Mouse (Mus musculus) hindbrain, embryonic 15.5 days (tissue): Measurements from ENCODE around the gene Atp2a1. TPM values are rescaled to one million over a fixed set of nuclear protein-coding genes. Genes with fewer than 3 reads are reported as not detected.
A peak's percentile ranks its signal among the peaks of the same experiment; 100 is the strongest.
"Not testable (repeated sequence)": the region's sequence is repeated elsewhere in the genome, so short reads cannot be mapped to it uniquely, and the experiment has no call there.

ENCODE experiments used
- ATAC-seq: fragments of 200-750 bp; cut with Nextera tagmentation; 2 replicates; pipeline ENCODE4 v1.8.0; 2017; ENCODE audit warnings: low read depth, moderate number of reproducible peaks, moderate TSS enrichment; ENCODE audit not compliant: low FRiP score
- H3K27ac ChIP-seq: fragments of 300-500 bp; sonication (generic); replicated peaks from 2 replicates; pipeline ENCODE4 v1.5.1; 2015; ENCODE audit warnings: mild to moderate bottlenecking, inconsistent platforms
- H3K27me3 ChIP-seq: fragments of 300-500 bp; sonication (generic); 2 replicates; pipeline ENCODE4 v1.6.1; 2015; ENCODE audit warnings: control low read depth, inconsistent platforms
- H3K36me3 ChIP-seq: fragments of 300-500 bp; sonication (generic); 2 replicates; pipeline ENCODE4 v1.6.1; 2015; ENCODE audit warnings: control low read depth, inconsistent platforms
- H3K4me1 ChIP-seq: fragments of 300-500 bp; sonication (generic); replicated peaks from 2 replicates; pipeline ENCODE4 v1.6.1; 2015; ENCODE audit warnings: control low read depth, inconsistent platforms
- H3K4me2 ChIP-seq: fragments of 300-500 bp; sonication (generic); 2 replicates; pipeline ENCODE4 v1.6.1; 2015; ENCODE audit warnings: moderate library complexity, mild to moderate bottlenecking, inconsistent platforms
- H3K4me3 ChIP-seq: fragments of 300-500 bp; sonication (generic); 2 replicates; pipeline ENCODE4 v1.5.1; 2015; ENCODE audit warnings: mild to moderate bottlenecking, inconsistent platforms
- H3K9ac ChIP-seq: fragments of 300-500 bp; sonication (generic); 2 replicates; pipeline ENCODE4 v1.6.1; 2015; ENCODE audit warnings: inconsistent platforms
- H3K9me3 ChIP-seq: fragments of 300-500 bp; sonication (generic); 2 replicates; pipeline ENCODE4 v1.6.1; 2016; ENCODE audit warnings: control low read depth, inconsistent platforms
- WGBS: fragments of 180-500 bp; shearing (Covaris S2); methylation state at CpG from one replicate; pipeline ENCODE4 v1.1.7; 2015; 5-methylcytosine and 5-hydroxymethylcytosine counted together
- polyA plus RNA-seq: library from polyadenylated mRNA; unstranded; fragments of >200 nt; fragmentation: Nextera tagmentation; extraction: Ambion mirVana; gene quantifications from 2 replicates; pipeline ENCODE4 v1.2.1, GENCODE M21; 2015

The Atp2a1 gene
- polyA plus RNA-seq, 1 experiment from 2014 or later: 0.71 TPM

DNA sequence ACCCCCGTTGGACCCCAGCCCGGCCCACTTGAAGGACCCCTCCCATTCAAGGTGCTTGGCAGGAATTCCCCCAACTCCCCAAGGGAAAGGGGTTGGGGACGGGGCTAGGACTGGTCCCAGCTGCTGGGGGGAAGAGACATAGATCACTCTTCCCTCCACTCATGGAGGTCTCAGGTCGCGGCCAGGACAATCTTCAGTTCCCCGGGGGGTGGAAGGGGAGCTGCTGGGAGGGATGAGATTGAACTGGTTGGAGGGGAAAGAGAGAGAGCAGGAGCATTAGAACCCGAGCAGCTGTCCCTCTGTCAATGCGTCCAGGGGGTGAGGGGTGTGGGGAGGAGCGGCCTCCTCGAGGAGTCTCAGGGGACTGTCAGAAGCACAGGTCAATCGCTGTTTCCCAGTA lies 29.1 kb upstream of the Atp2a1 start:
- H3K27me3 ChIP-seq: no peaks in the 10 kb centered on the region
- no peak overlapping the region for H3K27ac ChIP-seq
- H3K4me2 ChIP-seq: no peak overlapping the region
- H3K9me3 ChIP-seq: no peaks in the 10 kb centered on the region
- H3K36me3 ChIP-seq: peaks cover 67% of the 10 kb centered on the region
- no peak overlapping the region for H3K9ac ChIP-seq
- H3K4me1 ChIP-seq: peaks cover 11% of the 10 kb centered on the region
- 50% methylated on average over 11 of the region's 11 CpGs for WGBS
- no peak for ATAC-seq
- no peak overlapping the region for H3K4me3 ChIP-seq

DNA sequence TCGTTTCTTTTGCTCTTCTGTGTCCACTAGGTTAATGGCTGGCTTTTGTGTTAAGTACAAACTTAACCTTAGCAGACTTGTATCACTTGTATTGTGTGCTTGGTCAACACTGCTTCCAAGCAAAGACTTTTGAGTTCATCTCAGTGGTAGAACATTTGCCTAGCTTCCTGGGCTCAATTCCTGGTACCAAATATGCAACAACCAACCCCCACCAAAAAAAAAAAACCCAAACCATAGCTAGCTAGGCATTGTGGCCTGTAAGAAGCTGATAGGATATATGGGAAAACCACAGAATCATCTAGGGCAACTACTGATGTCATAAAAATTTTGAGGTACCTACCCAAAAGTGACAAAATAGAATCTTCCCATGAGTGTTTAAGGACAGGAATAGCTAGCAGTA lies 28.1 kb upstream of the Atp2a1 start:
- WGBS: 85% methylated on average over 1 of the region's 1 CpGs
- ATAC-seq: no peak
- Histone ChIP-seq H3K27ac (no peak overlapping the region), H3K9ac (no peak overlapping the region), H3K27me3 (no peaks in the 10 kb centered on the region), H3K9me3 (no peaks in the 10 kb centered on the region), H3K4me1 (peaks cover 15% of the 10 kb centered on the region), H3K4me2 (no peak overlapping the region), H3K36me3 (peaks cover 57% of the 10 kb centered on the region), H3K4me3 (no peak overlapping the region)

DNA sequence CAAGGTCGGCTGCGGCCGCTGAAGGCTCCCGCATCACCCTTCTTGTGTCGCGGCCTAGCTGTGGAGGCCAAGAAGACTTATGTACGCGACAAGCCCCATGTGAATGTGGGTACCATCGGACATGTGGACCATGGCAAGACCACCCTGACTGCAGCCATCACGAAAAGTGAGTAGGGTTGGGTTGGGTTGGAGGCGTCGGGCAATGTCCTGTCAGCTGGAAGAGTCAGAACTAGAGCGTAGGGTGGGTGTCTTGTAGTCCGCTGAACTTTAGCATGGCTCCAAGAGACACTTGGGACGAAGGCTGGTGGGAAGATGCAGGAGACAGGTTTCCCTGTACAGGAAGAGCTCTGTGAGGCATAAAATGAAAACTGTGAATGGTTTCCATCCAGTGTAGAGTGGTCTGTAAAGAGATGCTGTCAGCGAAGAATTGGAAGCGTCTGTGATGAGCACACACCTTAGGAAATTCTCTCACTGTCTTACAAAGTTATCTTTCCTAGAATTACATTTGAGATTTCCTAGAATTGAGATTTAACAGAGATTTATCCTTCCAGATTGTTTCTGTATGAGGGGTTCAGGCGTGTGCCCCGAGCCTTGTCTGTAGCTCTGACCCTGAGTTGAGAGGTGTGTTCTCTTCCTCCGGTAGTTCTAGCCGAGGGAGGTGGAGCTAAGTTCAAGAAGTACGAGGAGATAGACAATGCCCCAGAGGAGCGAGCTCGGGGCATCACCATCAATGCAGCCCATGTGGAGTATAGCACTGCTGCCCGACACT lies 24.9 kb upstream of the Atp2a1 start:
- ATAC-seq: not testable (repeated sequence)
- peak overlapping the region; percentile 79 for H3K27ac ChIP-seq

DNA sequence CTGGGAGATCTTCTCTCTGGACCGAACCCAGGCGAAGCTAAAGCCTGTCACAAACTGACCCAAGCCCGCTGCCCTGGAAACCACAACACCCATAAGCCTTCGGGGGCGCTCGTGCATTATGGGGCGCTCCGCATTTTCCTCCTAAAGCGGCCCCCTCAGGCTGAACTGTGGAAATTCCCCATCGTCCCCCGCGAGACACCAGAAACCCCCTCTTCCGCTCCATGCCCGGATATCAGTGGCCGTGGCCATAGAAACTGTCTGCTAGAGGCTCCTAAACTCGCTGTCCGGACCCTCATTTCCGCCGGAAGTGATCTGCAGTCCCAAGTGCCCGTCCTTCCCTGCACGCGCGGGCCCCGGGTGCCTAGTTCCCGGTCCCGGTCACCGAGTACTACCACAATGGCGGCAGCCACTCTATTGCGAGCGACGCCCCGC lies 24.2 kb upstream of the Atp2a1 start, which contains the start of gene Tufm:
Gene Tufm, plus strand, starts transcription at position 310 of the 432 bp plus-strand sequence.
- Histone ChIP-seq H3K9ac (peak within 1 kb of the TSS; percentile 74), H3K36me3 (peaks cover 18% of the 10 kb centered on the region), H3K4me3 (peak within 1 kb of the TSS; percentile 66), H3K4me2 (peak within 1 kb of the TSS; percentile 91), H3K27ac (peak within 1 kb of the TSS; percentile 79), H3K4me1 (peaks cover 19% of the 10 kb centered on the region), H3K27me3 (no peaks in the 10 kb centered on the region), H3K9me3 (no peaks in the 10 kb centered on the region)
- ATAC-seq: peak; percentile 95
- WGBS: under 1% methylated on average over 32 of the region's 32 CpGs

More for the DNA sequence above, 24.9 kb upstream of the Atp2a1 start:
- not testable (repeated sequence) for H3K9me3 ChIP-seq, H3K27me3 ChIP-seq
- Histone ChIP-seq H3K36me3 (peaks cover 25% of the 10 kb centered on the region), H3K4me2 (peak overlapping the region; percentile 91), H3K4me3 (peak overlapping the region; percentile 66), H3K9ac (peak overlapping the region; percentile 74), H3K4me1 (peaks cover 19% of the 10 kb centered on the region)
- WGBS: 21% methylated on average over 22 of the region's 25 CpGs

DNA sequence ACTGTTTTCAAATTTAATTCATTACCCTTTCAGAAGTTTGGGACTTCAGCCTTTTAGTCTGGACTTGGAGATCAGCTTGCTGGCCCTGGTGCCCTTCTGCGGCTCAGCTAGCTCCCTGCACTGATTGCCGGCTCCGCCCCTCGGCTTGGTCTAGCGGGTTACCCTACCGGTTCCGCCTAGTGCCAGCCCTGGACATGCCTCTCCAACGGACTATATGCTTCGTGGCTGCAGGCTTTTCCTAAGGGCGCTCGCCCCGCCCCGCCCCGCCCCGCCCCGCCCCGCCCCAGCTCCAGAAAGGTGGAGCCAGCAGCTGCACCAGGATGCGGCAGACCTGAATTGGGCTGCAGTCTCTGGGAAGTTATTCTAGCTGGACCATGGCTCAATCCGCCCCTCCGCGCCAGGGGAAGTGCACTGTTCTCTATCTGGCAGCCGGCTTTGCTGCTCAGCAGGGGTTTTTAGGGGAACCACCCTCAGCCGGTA lies 19.5 kb upstream of the Atp2a1 start:
- Histone ChIP-seq H3K9me3 (no peaks in the 10 kb centered on the region), H3K9ac (peak overlapping the region; percentile 28), H3K4me3 (peak overlapping the region; percentile 36), H3K27ac (peak overlapping the region; percentile 58), H3K36me3 (no peaks in the 10 kb centered on the region), H3K4me1 (peaks cover 8% of the 10 kb centered on the region; the same call in 1 of the 2 replicates), H3K27me3 (no peaks in the 10 kb centered on the region), H3K4me2 (peak overlapping the region; percentile 76)
- ATAC-seq: no peak
- under 1% methylated on average over 23 of the region's 23 CpGs for WGBS

DNA sequence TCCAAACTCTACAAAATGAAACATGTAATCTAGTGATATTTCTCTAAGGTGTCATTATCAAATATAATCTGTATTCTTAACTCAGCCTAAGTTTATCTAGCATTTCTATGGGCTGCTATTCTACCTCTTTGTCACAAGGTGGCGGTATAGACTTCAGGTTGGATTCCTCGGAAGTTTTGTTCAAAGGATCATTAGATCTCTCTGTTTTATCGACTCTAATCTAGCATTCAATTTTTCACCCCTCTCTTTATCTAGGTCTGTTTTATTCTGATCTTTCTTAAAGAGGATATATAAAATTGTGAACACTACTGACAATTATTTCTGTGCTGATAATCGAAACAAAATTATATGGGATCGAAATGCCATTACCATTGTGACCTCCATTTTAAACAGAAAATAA lies 18.8 kb upstream of the Atp2a1 start:
- no peaks in the 10 kb centered on the region for H3K27me3 ChIP-seq
- peaks cover 8% of the 10 kb centered on the region; the same call in 1 of the 2 replicates for H3K4me1 ChIP-seq
- H3K4me3 ChIP-seq: no peak overlapping the region
- no peaks in the 10 kb centered on the region for H3K36me3 ChIP-seq
- H3K9ac ChIP-seq: no peak overlapping the region
- no peaks in the 10 kb centered on the region for H3K9me3 ChIP-seq
- 26% methylated on average over 5 of the region's 5 CpGs for WGBS
- ATAC-seq: no peak
- no peak overlapping the region for H3K27ac ChIP-seq
- no peak overlapping the region for H3K4me2 ChIP-seq

DNA sequence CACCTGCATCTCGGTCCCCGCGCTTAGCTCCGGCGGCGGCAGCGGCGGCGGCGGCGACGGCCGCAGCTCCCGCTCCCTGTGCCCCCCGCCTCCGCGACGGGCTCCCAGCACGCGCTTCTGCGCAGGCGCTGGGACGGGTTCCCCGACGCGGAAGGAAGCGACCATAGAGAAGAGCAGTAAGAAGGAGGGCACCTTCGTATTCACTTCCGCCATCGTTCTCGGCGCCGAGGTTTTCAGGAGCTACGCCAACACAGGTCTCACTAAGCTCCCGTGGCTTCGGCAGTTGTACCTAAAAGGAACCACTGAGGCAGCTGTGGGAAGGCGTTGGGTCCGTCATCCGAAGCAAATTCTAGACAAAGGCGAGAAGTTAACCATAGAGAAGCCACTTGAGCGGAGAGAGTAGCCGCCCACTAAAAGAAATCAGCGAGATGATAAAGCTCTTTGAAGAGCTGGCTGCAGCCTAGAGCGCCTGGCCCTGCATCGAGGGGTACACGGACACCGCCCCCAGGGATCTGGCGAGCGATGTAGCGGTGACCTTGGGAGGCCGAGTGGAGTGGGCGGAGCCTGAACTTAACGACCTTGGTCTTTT lies 12.2 kb upstream of the Atp2a1 start, which contains the start of gene Sh2b1:
Gene Sh2b1, minus strand, starts transcription at position 432 of the 589 bp plus-strand sequence.
- Histone ChIP-seq H3K36me3 (peaks cover 20% of the 10 kb centered on the region), H3K9ac (peak within 1 kb of the TSS; percentile 96), H3K4me1 (peaks cover 29% of the 10 kb centered on the region), H3K9me3 (no peaks in the 10 kb centered on the region), H3K27me3 (no peaks in the 10 kb centered on the region), H3K27ac (peak within 1 kb of the TSS; percentile 97), H3K4me3 (peak within 1 kb of the TSS; percentile 89), H3K4me2 (peak within 1 kb of the TSS; percentile 91)
- ATAC-seq: peak; percentile 93
- WGBS: under 1% methylated on average over 53 of the region's 53 CpGs

DNA sequence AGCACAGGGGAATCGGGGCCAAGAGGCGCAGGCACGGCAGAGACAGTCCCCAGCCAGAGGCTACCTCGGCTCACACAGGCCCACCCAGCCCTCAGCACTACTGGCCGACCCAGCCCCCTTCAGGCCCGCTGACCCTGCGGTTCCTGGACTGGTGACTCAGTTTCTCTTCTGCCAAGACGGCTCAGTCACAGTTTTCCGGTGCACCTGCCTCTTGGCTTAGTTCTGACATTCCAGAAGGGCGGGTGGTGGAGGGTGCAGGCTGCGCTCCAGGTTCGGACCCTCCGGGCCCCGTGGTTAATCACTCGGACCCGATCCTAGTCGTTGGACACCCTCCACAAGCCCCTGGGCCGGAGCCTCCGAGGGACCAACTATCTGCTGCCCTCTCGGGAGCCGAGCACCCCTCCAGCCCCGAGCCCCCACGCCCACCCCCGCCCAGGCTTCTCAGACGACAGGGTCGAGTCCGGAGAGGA lies 11.6 kb upstream of the Atp2a1 start:
- peaks cover 26% of the 10 kb centered on the region for H3K36me3 ChIP-seq
- 2% methylated on average over 24 of the region's 27 CpGs for WGBS
- peak; percentile 63 for ATAC-seq

DNA sequence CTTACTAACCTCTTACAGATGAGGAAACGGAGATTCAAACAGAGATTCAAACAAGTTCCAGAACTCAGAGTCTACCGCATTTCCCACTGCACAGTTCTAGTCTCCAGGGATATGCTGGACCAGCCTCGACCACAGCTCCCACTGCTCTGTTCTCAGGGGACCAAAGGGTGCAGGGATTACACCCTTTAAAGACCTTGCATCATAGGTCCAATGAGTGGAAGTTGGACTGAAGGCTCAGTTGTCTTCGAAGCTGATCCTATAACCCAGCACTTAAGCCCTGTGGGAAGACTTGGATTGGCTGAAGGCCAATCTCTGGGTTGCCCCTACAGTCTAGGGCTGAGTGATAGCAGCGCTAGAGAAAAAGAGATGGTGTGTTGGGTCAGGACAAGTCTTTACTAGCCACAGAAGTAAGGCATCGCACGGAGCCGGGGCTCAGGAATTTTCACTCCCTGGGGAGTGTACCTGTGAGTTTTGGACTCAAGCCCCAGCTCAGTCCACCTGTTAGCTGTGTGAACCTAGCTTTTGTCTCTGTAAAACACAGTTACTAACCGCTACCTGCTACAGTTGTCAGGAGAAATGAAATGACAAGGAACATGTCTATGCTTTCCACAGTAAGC lies 10.7 kb upstream of the Atp2a1 start:
- Histone ChIP-seq H3K27ac (no peak overlapping the region), H3K9ac (peak overlapping the region; percentile 96; the same call in 1 of the 2 replicates), H3K9me3 (no peaks in the 10 kb centered on the region), H3K4me2 (peak overlapping the region; percentile 91), H3K4me3 (peak overlapping the region; percentile 89), H3K4me1 (peaks cover 29% of the 10 kb centered on the region), H3K27me3 (no peaks in the 10 kb centered on the region), H3K36me3 (peaks cover 35% of the 10 kb centered on the region)
- no peak for ATAC-seq
- 85% methylated on average over 9 of the region's 9 CpGs for WGBS

More for the DNA sequence above, 11.6 kb upstream of the Atp2a1 start:
- Histone ChIP-seq H3K4me1 (peaks cover 29% of the 10 kb centered on the region), H3K27me3 (no peaks in the 10 kb centered on the region), H3K9me3 (no peaks in the 10 kb centered on the region), H3K4me2 (peak overlapping the region; percentile 91), H3K9ac (peak overlapping the region; percentile 96), H3K27ac (peak overlapping the region; percentile 97), H3K4me3 (peak overlapping the region; percentile 89)

DNA sequence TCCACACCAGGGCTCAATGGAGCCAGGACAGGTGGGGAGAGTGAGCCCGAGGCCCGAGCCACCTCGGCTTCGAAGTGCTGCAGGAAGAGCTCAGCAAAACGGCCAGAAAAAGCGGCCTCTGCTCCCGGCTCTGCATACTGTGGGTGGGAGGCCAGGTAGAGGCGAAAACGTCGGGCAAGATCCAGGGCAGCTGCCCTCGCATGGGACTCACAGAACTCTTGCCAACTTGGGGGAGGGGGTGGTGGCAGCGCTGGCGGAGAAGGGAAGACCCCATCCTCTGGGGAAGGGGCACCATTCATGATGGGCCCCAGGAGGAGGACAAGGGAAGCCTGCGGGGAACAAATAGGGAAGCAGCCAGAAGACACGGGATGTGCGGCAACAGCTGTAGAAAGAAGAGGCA lies 9.8 kb upstream of the Atp2a1 start:
- H3K9me3 ChIP-seq: no peaks in the 10 kb centered on the region
- H3K4me2 ChIP-seq: no peak overlapping the region
- H3K36me3 ChIP-seq: peaks cover 44% of the 10 kb centered on the region
- H3K27me3 ChIP-seq: no peaks in the 10 kb centered on the region
- ATAC-seq: no peak
- no peak overlapping the region for H3K27ac ChIP-seq
- H3K4me3 ChIP-seq: no peak overlapping the region
- no peak overlapping the region for H3K9ac ChIP-seq
- WGBS: 92% methylated on average over 16 of the region's 16 CpGs
- H3K4me1 ChIP-seq: peaks cover 29% of the 10 kb centered on the region

DNA sequence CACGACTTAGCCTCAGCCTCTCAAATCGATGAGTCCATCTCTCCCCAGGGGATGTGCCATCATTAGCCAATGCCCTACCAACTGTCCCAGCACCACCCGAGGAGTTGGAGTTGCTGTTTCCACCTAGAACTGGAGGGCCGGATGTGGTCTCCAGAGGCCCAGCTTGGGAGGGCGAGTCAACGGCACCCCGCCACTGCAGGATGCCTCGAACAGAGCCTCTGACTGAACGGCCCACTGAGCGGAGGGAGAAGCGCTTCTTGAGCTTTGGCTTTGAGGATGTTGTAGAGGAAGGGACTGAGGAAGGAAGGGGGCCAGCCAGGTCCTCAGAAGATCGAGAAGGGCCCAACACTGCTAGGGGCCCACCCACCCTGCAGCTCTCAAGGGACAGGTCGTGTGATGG lies 9.4 kb upstream of the Atp2a1 start:
- Histone ChIP-seq H3K36me3 (peaks cover 48% of the 10 kb centered on the region), H3K9me3 (no peaks in the 10 kb centered on the region), H3K4me2 (no peak overlapping the region), H3K4me3 (no peak overlapping the region), H3K9ac (no peak overlapping the region), H3K4me1 (peaks cover 29% of the 10 kb centered on the region), H3K27ac (no peak overlapping the region), H3K27me3 (no peaks in the 10 kb centered on the region)
- WGBS: 89% methylated on average over 13 of the region's 13 CpGs
- ATAC-seq: no peak

DNA sequence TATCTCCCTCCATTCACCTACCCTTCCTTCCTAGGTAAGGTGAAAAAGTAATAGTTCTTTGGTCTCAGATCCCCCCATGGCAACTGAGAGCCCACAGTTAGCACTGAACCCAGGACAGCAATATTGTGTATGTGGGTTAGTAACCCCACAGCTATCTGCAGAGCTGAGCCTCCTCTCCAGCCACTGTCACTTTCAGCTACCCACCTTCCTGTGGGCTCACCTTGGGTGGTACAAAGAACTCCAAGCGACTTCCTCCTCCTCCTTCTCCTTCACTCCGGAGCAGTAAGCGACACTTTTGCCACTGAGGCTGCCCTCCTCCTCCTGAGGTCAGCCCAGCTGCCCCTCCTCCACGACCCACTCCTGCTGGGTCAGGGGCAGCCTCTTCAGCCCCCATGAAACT lies 8.9 kb upstream of the Atp2a1 start:
- ATAC-seq: no peak
- Histone ChIP-seq H3K4me1 (peaks cover 29% of the 10 kb centered on the region), H3K4me2 (no peak overlapping the region), H3K36me3 (peaks cover 52% of the 10 kb centered on the region), H3K27ac (no peak overlapping the region), H3K9ac (no peak overlapping the region), H3K4me3 (no peak overlapping the region), H3K27me3 (no peaks in the 10 kb centered on the region), H3K9me3 (no peaks in the 10 kb centered on the region)
- WGBS: 83% methylated on average over 4 of the region's 4 CpGs
